Mouse (Mus musculus) liver, embryonic 14.5 days (tissue): Measurements from ENCODE around the gene Cfap70. TPM values are rescaled to one million over a fixed set of nuclear protein-coding genes. Genes with fewer than 3 reads are reported as not detected.
A peak's percentile ranks its signal among the peaks of the same experiment; 100 is the strongest.

ENCODE experiments used
- ATAC-seq: fragments of 200-750 bp; cut with Nextera tagmentation; 2 replicates; pipeline ENCODE4 v1.8.0; 2017; ENCODE audit warnings: moderate number of reproducible peaks, mild to moderate bottlenecking, moderate library complexity; ENCODE audit not compliant: insufficient read depth
- DNase-seq, 3 experiments: peaks; one replicate each; pipeline ENCODE4 v3.0.0-alpha.2; 2012 to 2013; ENCODE audit warnings: low read depth in 3 of 3, low spot score in 3 of 3
- H3K27ac ChIP-seq: fragments of 300-500 bp; sonication (generic); 2 replicates; pipeline ENCODE4 v1.5.1; 2014; ENCODE audit warnings: moderate library complexity, mild to moderate bottlenecking, control low read depth, inconsistent platforms
- H3K27me3 ChIP-seq: fragments of 300-500 bp; sonication (generic); 2 replicates; pipeline ENCODE4 v1.6.1; 2014; ENCODE audit warnings: mild to moderate bottlenecking, low read length, moderate library complexity; ENCODE audit not compliant: control insufficient read depth, insufficient read depth
- H3K36me3 ChIP-seq: fragments of 300-500 bp; sonication (generic); replicated peaks from 2 replicates; pipeline ENCODE4 v1.6.1; 2014; ENCODE audit warnings: low read depth; ENCODE audit not compliant: control insufficient read depth, insufficient read depth
- H3K4me1 ChIP-seq, 2 experiments: fragments of 200-500 bp in 1 of 2; fragments of 300-500 bp in 1 of 2; sonication (generic) in 1 of 2; replicated peaks; 2 replicates each; pipeline ENCODE4 v1.6.1; 2012 to 2014; ENCODE audit warnings: antibody characterized with exemption in 1 of 2, inconsistent platforms in 1 of 2, low read length in 1 of 2; ENCODE audit not compliant: control insufficient read depth in 2 of 2, insufficient read depth in 2 of 2
- H3K4me2 ChIP-seq: fragments of 300-500 bp; sonication (generic); 2 replicates; pipeline ENCODE4 v1.6.1; 2014; ENCODE audit warnings: low read depth, mild to moderate bottlenecking, control low read depth, moderate library complexity
- H3K4me3 ChIP-seq, 2 experiments: fragments of 200-500 bp in 1 of 2; fragments of 300-500 bp in 1 of 2; sonication (generic) in 1 of 2; 2 replicates each; pipeline ENCODE4 v1.5.1; 2012 to 2014; ENCODE audit warnings: low read depth in 2 of 2, low read length in 2 of 2, mild to moderate bottlenecking in 2 of 2, control low read depth in 1 of 2, inconsistent platforms in 1 of 2, moderate library complexity in 1 of 2; ENCODE audit not compliant: insufficient read depth in 1 of 2
- H3K9ac ChIP-seq: fragments of 300-500 bp; sonication (generic); replicated peaks from 2 replicates; pipeline ENCODE4 v1.6.1; 2014; ENCODE audit warnings: mild to moderate bottlenecking, control low read depth, moderate library complexity
- H3K9me3 ChIP-seq: fragments of 300-500 bp; sonication (generic); 2 replicates; pipeline ENCODE4 v1.6.1; 2016; ENCODE audit warnings: low read length, mixed read lengths; ENCODE audit not compliant: control insufficient read depth
- CTCF ChIP-seq: IDR thresholded peaks from 2 replicates; pipeline ENCODE4 v1.5.1; 2016; ENCODE audit warnings: antibody characterized with exemption, low read depth, control low read depth
- EP300 ChIP-seq: IDR thresholded peaks from 2 replicates; pipeline ENCODE4 v1.6.1; 2016; ENCODE audit warnings: antibody characterized with exemption, low read depth
- WGBS: fragments of 180-500 bp; shearing (Covaris S2); extraction: QIAGEN DNeasy Blood & Tissue Kit; methylation state at CpG from one replicate; pipeline ENCODE4 v1.1.7; 2014; ENCODE audit not compliant: insufficient replicate concordance; 5-methylcytosine and 5-hydroxymethylcytosine counted together
- polyA plus RNA-seq, 2 experiments: library from polyadenylated mRNA; depleted of rRNA in 1 of 2; stranded (reverse) in 1 of 2; unstranded in 1 of 2; fragments of >200 nt; fragmentation: Nextera tagmentation in 1 of 2; extraction: Ambion mirVana in 1 of 2; gene quantifications; 2 replicates each; pipeline versions ENCODE4 v1.2.1 to v1.2.3; 2012 to 2014

Gene Cfap70
- polyA plus RNA-seq, 2 experiments = 0.03 to 0.08 TPM

DNA sequence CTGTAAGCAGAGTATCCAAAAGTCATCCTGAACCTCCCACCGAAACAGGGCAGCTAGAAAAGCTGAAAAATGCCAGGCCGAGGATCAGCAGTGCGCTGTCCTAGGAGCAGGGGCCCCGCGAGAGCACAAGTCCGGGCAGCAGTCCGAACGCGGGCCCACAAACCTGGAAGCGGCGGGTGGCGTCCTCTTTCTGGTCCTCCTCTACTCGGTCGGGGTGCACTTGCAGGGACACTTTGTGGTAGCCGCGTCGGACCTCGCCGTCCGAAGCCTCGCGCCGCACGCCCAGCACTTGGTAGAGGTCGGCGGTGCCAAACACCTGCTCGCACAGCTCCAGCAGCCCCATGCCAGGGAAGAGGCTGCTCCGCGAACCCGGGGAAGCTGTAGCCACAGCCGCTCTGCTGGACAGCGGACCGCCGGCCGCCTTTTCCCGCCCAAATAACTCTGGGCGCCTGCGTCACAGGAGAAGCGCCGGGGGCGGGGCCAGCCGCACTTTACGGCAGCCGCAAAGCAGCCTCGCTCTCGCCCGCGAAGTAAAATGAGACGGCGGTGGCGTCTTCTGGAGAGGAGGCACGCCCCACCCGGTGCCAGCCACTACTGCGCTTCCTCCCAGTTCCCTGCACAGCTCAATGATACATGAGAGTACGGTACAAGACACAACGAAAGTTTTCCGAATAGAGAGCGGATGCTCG, 63.4 kb downstream of the Cfap70 start, which contains the start of gene Dnajc9:
Gene Dnajc9 (minus strand): TSS at position 470 of the 689 bp plus-strand sequence.
- WGBS = under 1% methylated on average over 59 of the region's 59 CpGs
- Histone ChIP-seq H3K4me3 (peak within 1 kb of the TSS; percentile 84 to 93), H3K4me1 (peaks cover 20% of the 10 kb centered on the region in 2 experiments), H3K9ac (peak within 1 kb of the TSS; percentile 90), H3K36me3 (peaks cover 46% of the 10 kb centered on the region), H3K27ac (peak within 1 kb of the TSS; percentile 75), H3K9me3 (no peaks in the 10 kb centered on the region), H3K27me3 (no peaks in the 10 kb centered on the region), H3K4me2 (peak within 1 kb of the TSS; percentile 96)
- TF ChIP-seq CTCF (no peak), EP300 (peak; percentile 23; the same call in 1 of the 2 replicates)
- DNase-seq (peak; percentile 83 to 86 (median 84)), ATAC-seq (peak; percentile 66)

DNA sequence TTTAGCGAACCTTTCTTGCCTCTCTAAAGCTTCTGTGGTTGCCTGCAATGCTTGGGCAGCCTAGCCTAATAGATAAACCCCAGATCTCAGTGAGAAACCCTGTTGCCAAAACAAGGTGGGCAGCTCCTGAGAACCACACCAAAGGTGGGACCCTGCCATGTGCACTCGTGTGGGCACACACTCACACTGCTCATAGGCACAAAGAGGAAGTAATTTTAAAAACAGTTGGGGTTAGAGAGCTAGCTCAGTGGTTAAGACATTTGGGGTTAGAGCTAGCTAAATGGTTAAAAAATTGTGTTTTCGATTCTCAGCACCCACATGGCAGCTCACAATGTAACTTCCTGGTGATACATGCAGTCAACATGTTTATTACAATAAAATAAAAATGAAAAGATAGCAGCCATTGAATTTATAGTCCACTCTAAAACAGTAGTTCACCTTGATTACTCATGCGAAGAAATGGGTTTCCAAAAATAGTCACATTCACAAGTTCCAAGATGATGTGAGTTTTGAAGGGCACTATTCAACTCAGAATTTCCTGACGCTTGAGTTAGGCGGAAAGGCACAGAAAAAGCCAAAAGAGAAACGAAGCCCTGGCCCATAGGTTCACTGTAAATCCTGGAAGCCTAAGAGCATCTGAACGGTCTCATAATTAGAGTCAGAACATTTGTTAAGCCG, 72.1 kb downstream of the Cfap70 start:
- Histone ChIP-seq H3K4me1 (peaks cover 0 to 7% of the 10 kb centered on the region in 2 experiments; a peak in 2 of 4 replicates), H3K4me3 (no peak overlapping the region), H3K9me3 (no peaks in the 10 kb centered on the region), H3K27me3 (no peaks in the 10 kb centered on the region), H3K4me2 (no peak overlapping the region), H3K36me3 (peaks cover 19% of the 10 kb centered on the region), H3K9ac (no peak overlapping the region), H3K27ac (no peak overlapping the region)
- no peak for DNase-seq
- WGBS = 63% methylated on average over 9 of the region's 9 CpGs
- ATAC-seq = no peak
- no peak for TF ChIP-seq CTCF
- no peak for TF ChIP-seq EP300

DNA sequence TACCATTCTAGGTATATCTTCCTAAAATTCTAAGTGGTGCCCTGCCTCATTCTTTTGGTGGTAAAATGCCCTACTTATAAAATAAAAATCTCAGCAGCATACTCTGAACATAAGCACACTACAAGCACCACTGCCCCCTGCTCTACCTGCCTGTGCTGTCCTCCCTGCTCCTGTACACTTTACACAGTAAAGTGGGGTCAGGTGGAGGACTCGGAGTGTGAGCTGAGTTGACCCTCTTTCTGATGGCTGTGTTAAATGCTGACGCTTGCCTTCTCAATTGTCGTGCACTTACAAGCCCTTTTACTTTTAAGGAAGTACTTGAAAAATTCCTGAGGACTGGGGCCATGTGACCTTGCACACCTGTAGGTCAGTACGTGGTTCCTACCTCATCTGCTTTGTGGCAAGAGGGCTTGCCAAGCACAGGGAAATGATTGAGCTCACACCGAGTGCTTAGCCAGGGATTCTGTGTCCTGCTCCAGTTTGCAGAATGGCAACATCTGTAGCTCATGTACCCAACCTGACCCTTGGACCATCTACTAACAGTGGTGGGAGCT, 72.9 kb downstream of the Cfap70 start:
- TF ChIP-seq EP300 = no peak
- TF ChIP-seq CTCF = no peak
- peaks cover 0 to 7% of the 10 kb centered on the region in 2 experiments; a peak in 2 of 4 replicates for H3K4me1 ChIP-seq
- H3K9me3 ChIP-seq = no peaks in the 10 kb centered on the region
- H3K9ac ChIP-seq = no peak overlapping the region
- peaks cover 14% of the 10 kb centered on the region for H3K36me3 ChIP-seq
- H3K27ac ChIP-seq = no peak overlapping the region
- no peak overlapping the region for H3K4me2 ChIP-seq
- ATAC-seq (no peak), DNase-seq (no peak)
- 70% methylated on average over 5 of the region's 5 CpGs for WGBS
- no peaks in the 10 kb centered on the region for H3K27me3 ChIP-seq
- H3K4me3 ChIP-seq = no peak overlapping the region

DNA sequence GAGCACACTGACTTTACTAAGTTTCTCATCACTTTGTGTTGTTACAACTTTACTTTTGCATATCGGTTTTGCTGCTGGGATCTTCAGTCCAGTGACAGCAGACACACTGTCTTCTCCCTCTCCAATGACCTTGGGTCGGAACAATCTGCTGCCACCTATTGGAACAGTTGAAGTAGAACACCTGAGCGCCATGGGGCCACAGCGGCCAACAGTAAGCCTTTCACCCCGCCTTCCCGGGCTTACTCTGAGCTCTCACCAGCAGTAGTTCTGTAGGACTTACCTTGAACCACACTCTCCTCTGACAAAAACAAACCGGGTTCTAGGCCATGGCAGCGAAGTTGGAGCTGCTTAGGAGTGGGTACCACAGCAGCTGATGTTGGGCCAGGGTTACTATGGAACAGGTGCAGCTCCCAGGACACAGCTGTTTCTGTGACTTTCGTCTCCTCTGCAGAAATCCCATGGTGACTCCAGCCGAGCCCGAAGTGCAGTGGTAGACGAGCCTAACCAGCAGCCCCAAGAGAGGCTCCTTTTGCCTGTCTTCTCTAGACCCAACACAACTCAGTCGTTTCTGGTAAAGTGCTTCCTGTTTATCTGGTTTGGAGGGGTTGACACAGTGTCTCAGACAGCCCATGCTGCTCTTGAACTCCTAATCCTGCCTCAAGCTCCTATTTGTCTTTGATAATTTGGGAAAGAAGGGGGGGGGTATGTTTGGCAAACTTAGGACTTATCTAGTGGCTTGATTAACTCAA, 73.5 kb downstream of the Cfap70 start:
- Histone ChIP-seq H3K4me1 (peaks cover 0 to 7% of the 10 kb centered on the region in 2 experiments; a peak in 2 of 4 replicates), H3K4me3 (no peak overlapping the region), H3K27ac (no peak overlapping the region), H3K4me2 (no peak overlapping the region), H3K36me3 (peaks cover 8% of the 10 kb centered on the region), H3K27me3 (no peaks in the 10 kb centered on the region), H3K9me3 (no peaks in the 10 kb centered on the region), H3K9ac (no peak overlapping the region; the same call in 1 of the 2 replicates)
- ATAC-seq (peak; percentile 69), DNase-seq (peak in 1 of 3 experiments; percentile 48)
- 31% methylated on average over 13 of the region's 13 CpGs for WGBS
- TF ChIP-seq CTCF (peak; percentile 78), EP300 (no peak)
